Mouse (Mus musculus): ENCODE measurements around the gene Dlg2. TPM values are rescaled to one million over a fixed set of nuclear protein-coding genes. Genes with fewer than 3 reads are reported as not detected.
A peak's percentile ranks its signal among the peaks of the same experiment; 100 is the strongest.

The Dlg2 gene
- total RNA-seq, 2 experiments from 2014 or later = 2.7 to 2.9 TPM

DNA sequence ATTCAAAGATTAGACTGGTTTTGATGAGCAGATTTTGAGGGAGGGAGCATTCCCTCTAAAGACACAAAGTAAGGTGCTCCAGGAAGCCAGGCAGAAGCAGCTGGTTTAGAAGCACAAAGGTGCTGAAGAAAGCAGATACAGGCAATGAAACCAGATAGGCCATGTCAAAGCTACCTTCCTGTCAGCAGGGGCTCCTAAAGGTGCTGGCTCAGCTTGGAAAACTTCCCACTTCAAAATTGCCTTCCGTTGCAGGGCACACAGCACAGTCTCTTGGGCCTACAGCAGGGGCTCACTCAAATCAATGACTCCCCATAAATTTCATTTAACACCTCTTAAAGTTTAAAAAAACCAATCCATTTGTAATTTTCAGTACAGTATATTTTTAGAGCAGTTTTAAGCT is 1843.0 kb downstream of the Dlg2 start:
- DNase-seq = no peak

GRCm38 (mm10) chr7:92320181-92320580 is 1843.7 kb downstream of the Dlg2 start:
- no peak for DNase-seq

- no peak for DNase-seq
Observed at GRCm38 (mm10) chr7:92321786-92322185, 1845.3 kb downstream of the Dlg2 start.

DNA sequence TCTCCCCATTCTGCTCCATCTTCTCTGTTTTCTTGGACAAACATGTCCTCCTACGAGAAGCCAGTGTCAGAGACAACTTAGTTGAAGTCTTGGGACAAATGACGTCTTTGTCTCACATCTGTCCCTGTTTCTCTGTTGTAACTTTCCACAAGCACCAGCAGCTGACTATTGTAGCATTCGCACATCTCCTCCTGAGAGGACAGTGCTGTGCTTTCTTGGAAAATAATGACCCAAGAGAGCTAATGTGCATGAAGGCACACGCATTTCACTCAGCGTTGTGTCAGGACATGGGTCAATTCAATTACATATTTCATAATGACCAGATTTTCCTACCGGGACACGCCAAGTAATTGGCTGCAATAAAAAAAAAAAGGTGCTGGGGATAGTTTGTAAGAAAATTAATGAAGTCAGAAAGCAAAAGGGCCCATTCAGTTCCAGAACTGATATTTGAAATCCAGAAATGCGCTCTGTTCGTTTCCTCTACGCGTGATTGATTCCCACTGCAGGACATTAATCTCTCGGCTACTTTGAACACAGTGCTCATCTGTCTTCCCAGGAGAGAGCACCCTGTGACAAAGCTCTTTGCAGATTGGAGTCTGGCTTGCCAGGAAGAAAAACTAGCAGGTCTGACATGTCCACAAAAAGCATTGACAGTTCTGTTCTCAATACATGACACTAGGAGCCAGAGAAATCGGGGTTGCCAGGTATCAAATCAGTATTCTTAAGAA is 1846.0 kb downstream of the Dlg2 start:
- no peak for DNase-seq

DNA sequence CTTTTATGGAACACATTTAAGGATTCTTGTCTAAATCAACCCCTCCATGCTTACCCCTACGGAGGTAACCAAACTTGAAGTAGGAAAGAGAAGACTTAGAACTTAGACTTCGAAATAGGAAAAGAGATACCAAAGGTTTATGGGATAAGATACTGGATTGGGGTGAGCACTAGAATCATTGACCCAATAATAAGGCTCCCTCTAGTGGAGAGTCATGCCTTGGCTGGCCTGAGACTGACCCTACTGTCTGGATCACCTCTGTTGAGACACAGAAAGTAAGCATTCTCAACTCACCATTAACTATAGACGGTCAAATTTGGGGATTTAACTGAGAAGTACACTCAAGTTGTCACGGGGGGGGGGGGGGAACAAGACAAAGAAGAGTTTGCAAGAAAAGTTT is 1847.2 kb downstream of the Dlg2 start:
- peak; percentile 40 for DNase-seq

DNA sequence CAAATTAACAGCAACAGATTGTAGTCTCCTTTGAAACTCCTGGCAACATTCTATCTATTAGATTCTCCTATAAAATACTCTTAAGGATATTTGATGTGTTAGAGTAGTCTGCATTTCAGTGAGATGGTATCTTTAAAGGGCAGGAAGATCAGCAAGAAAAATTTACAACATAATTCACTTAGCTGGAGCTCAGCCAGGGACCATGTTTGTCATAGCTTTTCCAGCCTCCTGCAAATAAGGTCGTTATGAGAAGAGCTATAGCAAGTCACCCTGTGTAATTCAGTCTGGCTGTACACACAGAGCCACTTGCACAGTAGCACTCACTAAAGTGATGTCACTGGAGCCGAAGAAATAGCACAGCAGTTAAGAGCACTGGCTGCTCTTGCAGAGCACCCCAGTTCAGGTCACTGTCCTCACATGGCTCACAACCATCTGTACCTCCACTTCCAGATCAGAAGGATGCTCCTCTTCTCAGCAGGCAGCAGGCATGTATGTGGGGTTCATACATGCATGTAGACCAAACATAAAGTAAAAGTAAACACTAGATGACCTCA is 1850.9 kb downstream of the Dlg2 start:
- DNase-seq = no peak

DNA sequence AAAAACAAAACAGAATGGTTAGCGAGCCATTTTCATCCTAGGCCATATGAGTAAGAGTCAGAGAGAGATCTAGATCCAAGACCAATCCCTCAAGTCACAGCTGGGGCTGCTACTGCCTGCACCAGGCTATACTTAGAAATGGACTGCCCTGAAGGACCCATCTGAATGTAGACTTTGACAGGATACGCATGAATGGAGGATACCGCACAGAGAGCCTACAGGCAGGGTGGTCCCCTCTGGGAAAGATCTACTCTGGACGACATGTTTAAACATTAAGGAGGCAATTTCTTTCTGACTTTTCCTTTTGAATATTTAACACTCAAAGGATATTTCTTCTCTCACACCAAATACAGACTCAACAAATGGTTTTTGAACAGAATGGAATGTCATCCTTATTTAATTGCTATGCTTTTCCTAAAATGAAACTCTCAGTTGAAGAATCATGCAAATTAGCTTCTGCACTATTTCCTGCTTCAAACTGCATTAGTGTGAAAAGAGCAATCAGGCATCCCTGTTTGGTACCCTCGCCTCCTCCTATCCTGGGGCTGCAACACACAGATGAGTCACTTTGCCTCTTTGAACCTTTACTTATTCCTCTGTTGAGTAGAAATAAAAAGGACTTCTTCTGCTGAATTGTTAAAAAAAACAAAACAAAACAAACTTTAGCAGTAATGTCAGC is 1856.9 kb downstream of the Dlg2 start:
- DNase-seq = no peak

DNA sequence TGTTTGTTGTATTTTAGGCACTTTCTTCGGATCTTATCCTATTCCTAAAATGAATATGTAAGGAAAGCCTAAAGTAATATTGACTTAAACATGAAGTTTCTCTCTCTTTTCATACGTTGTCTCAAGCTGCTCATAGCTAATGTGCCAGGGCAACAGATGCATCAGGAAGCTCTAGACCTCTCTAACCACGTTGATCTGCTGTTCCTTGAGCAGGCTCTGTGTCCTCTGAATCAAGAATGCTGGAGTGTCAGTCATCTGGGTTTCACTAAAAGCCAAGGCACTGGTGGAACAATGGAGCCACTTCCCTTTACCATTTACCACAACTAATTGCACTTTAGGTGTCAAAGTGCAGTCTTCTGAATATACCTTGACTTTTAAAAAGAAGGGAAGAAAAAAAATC is 1880.1 kb downstream of the Dlg2 start:
- DNase-seq = no peak

- no peak for DNase-seq
Observed at GRCm38 (mm10) chr7:92363386-92363785, 1886.9 kb downstream of the Dlg2 start.

GRCm38 (mm10) chr7:92363800-92364199 is 1887.3 kb downstream of the Dlg2 start:
- no peak for DNase-seq

GRCm38 (mm10) chr7:92367111-92367510 is 1890.6 kb downstream of the Dlg2 start:
- DNase-seq = no peak

GRCm38 (mm10) chr7:92370521-92370920 is 1894.0 kb downstream of the Dlg2 start:
- no peak for DNase-seq

- no peak for DNase-seq
Observed at GRCm38 (mm10) chr7:92371638-92372037, 1895.2 kb downstream of the Dlg2 start.

- no peak for DNase-seq
Observed at GRCm38 (mm10) chr7:92373863-92374357, 1897.4 kb downstream of the Dlg2 start.

GRCm38 (mm10) chr7:92383913-92384484 is 1907.5 kb downstream of the Dlg2 start:
- DNase-seq = no peak

DNA sequence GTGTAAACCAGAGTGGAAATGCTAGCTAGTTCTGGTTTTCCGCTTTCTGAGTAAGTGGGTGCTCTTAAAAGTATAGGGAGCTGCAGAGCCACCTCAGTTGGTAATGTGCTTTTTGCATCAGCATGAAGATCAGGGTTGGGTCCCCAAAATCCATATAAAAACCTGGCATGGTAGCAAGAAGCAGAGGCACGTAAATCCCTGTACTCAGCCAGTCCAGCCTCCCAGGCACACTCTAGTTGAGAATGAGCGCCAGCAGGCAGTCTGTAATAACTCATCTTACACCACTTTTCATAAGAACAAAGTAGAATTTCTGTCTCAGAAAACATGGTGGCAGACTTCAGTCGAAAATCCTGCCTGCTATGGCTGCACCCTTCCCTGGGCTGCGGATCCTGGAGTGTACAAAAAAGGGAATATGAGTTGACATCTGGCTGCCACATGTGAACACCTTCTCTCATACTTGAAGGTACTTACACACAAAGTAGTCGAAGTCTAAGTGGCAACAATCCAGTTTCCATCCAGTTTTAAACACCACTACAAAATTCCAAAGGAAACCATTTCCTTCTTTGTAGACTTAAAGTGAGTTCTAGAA is 1915.7 kb downstream of the Dlg2 start:
- DNase-seq = no peak

DNA sequence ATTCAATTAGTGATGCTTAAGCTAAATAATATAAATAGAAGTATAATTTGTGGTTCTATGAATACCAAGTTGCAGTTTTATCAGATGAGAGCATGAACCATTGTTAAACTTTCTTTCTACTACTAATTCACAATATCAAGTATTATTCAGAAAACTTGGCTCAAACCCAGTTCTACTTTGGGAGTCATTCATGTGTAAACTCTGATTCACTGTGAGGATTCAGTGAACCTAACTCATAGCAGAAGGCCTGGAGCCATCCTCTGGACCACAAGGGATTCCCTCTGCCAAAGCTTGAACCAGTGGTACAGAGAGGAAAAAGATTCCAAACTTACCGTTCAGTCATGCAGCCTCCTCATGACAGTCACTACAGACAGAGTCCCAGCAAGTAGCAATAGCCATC is 1920.3 kb downstream of the Dlg2 start:
- no peak for DNase-seq

DNA sequence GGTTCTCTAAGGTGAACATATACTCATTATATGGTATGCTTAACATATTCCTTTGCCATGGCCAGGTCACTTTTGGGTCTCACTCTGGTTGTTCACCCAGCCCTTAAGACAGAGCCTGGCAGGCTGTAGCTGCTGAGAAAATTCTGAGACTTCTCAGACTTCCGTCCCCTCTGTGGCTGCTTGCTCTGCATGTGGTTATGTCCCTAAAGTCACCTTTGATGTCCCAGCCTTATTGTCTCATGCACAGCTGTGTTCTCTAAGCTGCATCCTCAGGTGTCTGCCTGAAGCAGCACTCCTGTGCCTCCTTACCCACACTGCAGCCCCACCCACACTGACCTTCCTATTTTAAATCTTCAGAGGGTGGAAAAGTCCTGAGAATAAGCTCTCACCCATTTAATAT is 1922.4 kb downstream of the Dlg2 start:
- no peak for DNase-seq

- DNase-seq = no peak
Observed at GRCm38 (mm10) chr7:92400551-92400950, 1924.1 kb downstream of the Dlg2 start.

- DNase-seq = no peak
Observed at GRCm38 (mm10) chr7:92401001-92401688, 1924.7 kb downstream of the Dlg2 start.

- no peak for DNase-seq
Observed at GRCm38 (mm10) chr7:92408479-92408878, 1932.0 kb downstream of the Dlg2 start.

- no peak for DNase-seq
Observed at GRCm38 (mm10) chr7:92420474-92420873, 1944.0 kb downstream of the Dlg2 start.

Measured in heart, postnatal 4 days (tissue).